Mouse (Mus musculus) fibroblast of lung, adult 2 months (primary cell): Measurements from ENCODE around the gene Mical3.

Experiments
- DNase-seq: peaks from one replicate; pipeline ENCODE4 v3.0.0-alpha.2; 2011; ENCODE audit warnings: low read depth

The Mical3 gene

GRCm38 (mm10) chr6:121051972-121052629 lies 78.7 kb downstream of the Mical3 start:
- DNase-seq, result no peak

GRCm38 (mm10) chr6:121051411-121051810 lies 79.4 kb downstream of the Mical3 start:
- no peak for DNase-seq

DNA sequence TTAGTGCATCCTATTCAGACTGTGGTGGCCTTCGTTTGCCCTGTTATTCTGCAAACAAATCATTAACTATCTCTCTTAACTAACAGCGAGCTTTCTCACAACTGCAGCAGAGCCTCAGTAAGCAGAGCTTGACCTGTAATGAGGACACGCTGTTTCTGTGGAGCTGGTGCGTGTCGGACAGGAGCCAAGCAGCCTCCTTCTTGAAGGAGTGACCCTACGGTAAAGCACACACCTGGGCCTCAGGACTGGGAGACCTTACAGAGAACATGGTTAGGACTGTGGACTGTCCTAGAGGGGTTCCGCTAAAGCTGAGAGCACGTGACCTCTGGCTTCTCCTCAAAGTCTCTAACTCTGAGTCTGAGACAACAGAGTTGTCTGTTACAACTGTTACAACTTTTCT lies 82.1 kb downstream of the Mical3 start:
- no peak for DNase-seq

DNA sequence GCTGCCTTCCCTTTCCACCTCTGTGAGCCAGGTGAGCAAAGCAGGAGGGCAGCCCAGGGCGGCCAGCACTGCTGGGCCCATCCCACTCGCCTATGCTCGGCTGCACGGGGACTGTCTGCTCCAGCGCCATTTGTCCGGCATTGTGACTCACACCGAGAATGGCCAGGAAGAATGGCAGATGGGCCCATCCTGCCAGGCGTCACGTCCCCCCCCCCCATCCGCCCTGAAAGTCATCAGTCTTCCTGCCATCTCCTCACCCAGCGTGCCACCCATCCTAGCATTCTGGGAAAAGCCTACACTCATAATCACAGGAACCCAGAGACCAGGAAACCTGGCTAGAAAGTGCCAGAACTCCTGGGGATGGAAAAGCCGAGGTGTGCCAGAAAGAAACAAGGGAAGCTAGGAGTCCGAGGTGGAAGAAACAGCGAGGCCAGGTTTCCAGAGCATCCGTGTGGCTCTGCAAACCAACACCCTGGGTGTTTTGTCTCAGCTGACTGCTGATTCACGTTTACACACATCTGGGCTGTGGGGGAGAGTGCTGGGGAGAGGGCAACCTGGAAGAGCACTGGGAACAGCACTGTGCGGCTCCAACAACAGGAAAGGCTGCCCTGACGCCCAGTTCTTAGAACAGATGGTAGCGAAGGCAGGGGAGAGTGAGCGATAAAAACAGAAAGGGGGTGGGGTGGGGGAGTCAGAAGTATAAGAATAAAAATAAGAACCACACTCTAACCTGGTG lies 85.3 kb downstream of the Mical3 start:
- DNase-seq, result no peak

DNA sequence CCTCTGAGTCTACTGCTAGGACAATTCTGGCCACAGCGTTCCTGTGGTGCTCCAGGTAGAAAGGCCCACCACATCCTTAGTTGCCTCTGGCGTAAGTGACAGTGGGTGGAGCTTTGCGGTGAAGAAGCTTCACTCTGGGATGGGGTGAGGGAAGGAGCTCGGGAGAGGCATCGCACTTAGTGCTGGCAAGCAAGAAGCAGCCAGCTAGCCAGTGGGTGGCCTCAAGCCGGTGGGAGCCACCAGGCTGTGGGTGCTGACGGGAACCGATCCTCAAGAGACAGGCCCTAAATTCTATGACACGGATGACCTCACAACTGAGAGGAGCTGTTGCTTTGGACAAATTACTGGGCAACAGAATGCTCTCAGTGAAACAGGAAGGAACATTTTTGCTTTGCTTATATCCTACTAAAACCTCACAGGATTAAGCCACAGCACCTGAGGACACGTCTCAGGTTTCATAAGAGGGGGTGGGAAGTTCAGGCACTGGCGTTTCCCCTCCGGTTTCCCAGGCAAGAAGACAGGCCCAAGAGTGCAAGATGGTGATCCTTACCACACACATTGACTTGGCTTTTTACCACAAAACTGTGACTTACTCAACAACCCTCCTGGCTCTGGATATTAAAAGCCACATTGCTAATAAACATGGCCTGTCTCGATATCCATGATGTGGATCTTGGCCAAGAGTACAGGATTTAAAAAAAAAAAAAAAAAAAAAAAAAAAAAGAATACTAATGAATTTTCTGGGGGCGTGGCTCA lies 87.2 kb downstream of the Mical3 start:
- DNase-seq, result peak; percentile 94

GRCm38 (mm10) chr6:121039719-121040118 lies 91.1 kb downstream of the Mical3 start:
- no peak for DNase-seq

- DNase-seq, result peak; percentile 21
Measured at GRCm38 (mm10) chr6:121039286-121039685, 91.5 kb downstream of the Mical3 start.

DNA sequence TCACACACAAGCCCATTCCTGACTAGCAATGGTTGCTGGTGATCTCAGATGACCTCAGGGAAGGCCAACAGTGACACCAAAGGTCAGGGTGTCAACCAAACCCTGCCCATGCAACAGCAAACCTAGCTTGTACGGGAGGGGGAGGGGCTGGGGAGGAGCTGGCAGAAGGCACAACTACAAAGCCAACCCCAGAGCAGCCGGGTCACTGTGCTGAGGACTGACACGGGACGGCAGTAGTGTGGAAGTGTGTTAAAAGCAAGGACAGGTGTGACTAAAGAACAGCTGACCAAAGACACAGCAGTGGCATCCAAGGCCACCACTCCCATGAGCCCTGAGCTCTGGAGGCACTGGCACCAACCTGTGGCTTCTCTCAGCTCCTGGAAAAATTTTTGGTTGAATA lies 93.7 kb downstream of the Mical3 start:
- DNase-seq, result no peak

GRCm38 (mm10) chr6:121035929-121036328 lies 94.9 kb downstream of the Mical3 start:
- DNase-seq, result no peak

- DNase-seq, result no peak
Measured at GRCm38 (mm10) chr6:121035268-121035667, 95.5 kb downstream of the Mical3 start.

DNA sequence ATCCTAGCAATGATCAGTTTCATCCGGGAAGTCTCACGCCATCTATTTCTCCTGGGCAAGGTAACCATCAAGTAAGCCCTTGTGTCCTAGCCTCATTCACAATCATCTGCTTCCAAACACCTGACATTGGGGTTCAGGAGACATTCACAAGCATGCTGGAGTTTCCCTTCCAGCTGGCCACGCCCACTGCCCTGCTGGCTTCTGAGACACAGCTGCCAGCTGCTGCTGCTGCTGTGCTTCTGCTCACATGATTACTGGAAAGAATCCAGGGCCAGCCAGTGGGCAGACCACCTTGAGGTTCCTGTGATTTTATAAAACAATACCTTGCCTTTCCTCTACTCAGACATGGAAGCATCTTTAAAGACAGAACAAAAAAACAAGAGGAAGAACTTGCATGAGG lies 97.5 kb downstream of the Mical3 start:
- no peak for DNase-seq

DNA sequence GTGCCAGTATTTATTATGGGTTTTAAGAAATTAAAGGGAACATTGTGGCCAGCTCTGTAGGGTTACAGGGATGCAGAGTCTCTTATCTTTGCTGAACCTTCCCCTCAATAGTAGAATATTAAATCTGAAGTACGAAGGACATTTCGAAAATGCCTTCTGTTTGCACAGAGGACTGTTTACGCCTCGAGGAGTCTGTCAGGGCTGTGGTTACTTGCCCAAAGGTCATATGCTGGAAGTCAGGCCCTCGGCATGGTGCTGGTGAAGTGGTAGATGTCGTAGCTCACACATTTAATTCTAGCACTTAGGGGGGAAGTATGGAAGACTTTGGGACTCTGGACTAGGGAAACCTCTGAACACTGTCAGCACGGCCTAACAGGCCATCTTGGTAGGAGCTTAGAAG lies 99.4 kb downstream of the Mical3 start:
- no peak for DNase-seq

- DNase-seq, result no peak
Measured at GRCm38 (mm10) chr6:121029897-121030589, 100.8 kb downstream of the Mical3 start.

DNA sequence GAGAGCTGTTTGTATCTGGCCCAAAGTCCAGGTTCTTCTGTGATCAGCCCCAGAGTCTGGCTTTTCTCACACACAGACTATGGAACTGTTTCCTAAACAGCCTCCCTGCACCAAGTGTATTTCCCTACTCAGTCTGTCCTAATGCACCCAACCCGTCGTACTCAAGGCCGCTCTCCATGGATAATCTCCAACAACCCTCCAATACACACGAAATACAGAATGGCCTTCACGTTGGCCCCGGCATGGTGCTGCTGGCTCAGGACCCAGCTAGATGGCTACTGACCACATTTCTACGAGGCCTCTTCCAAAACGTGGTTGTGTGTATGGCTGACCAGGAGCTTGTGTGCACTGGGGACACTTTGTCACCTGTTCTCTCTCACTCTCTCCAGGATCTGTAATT lies 102.3 kb downstream of the Mical3 start:
- no peak for DNase-seq

DNA sequence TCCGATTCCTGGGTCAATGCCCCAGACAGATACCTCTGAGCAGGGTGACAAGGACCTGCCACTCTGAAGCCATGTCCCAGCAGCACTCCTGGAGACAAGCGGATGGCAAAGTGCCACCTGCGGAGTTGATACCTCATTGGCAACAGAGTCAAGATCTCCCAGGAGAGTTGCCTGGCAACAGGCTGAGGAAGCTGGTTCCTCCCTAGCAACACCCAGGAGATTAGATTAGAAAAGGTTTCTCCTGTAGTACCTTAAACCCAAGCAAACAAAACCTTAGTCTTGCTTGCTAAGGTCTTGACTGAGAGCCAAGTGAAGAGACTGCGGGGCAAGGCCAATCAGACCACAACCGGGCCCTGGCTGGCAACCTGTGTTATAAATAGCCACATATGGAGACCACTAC lies 103.5 kb downstream of the Mical3 start:
- no peak for DNase-seq

GRCm38 (mm10) chr6:121026866-121027265 lies 103.9 kb downstream of the Mical3 start:
- no peak for DNase-seq

- DNase-seq, result no peak
Measured at GRCm38 (mm10) chr6:121026019-121026584, 104.7 kb downstream of the Mical3 start.

DNA sequence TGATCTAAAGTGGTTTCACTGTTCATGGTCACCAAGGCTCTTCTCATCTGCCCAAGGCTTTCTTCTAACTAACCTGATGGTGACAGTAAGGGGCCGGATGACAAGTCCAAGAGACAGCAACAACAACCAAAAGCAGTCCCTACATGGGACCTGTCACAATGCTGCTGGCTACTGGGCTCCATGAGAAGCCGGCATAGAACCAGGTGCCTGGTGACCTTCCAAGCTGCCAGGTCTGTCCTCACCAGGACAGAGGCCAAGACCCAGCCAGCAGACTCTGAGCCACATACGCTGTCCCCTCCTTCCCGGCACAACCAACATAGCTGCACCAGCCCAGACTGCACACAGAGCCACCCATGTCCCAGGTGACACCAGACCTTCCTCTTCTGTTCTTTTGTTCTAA lies 112.7 kb downstream of the Mical3 start:
- DNase-seq, result no peak

DNA sequence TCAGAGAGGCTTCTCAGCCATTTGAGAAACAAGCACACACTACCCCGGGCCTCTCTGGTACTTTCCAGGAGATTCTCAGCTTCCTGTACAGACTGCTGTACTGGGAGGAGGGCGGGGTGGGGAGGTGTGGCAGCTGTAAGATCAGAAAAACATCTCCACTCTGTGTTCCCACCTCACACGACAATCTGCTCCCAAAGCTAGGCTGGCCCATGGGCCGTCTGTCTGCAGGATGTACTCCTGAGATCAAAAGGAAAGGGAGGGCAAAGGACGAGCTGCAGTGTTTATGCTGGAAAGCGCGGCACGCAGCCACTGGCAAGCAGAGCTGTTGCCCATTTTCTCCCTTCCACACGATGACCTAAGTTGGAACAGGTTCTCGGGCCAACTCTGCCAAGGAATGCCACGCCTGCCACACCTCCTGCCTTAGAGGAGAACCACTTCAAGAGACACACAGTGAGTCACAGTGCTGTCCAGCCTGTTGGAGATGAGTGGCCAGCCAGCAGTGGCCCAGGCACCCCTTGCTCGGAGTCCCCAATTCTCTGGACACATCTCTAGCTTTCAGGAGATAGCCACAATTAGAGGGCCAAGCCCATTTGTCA lies 113.3 kb downstream of the Mical3 start:
- peak; percentile 70 for DNase-seq

GRCm38 (mm10) chr6:121016097-121016496 lies 114.7 kb downstream of the Mical3 start:
- DNase-seq, result no peak

DNA sequence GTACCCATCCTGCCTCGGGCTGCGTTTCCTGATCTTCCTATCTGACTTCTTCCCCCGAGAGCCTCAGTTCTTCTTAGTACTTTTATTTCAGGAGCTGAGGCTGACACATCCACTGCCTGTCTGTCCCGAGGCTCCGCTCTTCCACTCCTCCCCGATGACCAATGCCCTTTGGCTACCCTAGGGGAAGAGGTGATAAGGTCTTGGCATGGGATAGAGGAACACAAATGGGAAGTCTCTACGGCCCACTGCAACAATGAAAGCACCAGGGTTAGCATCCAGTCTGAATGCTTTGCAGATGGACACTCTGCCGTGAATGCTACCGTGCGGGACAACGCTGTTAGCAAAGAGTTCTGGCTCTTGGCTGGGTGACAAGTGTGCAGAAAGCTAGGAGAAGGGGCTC lies 116.5 kb downstream of the Mical3 start:
- no peak for DNase-seq

DNA sequence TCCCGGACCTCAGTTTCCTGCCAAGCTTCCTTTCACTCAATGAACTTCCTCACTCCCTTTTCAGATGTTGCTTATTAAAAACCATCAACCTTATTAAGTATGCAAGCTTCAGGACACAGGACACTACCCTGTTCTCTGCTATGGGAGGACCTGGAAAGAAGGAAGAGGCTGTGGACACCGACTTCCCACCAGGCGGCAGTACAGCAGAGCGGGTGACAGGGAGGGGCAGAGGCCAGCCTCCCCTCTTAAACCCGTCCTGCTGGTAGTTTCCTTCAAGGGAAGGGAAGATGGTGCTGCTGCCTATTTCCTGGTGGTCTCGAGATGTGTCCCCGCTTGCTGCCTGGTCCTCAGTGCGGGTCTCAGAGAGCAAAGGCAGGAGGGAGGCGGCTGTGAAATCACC lies 117.0 kb downstream of the Mical3 start:
- DNase-seq, result no peak
